Mouse (Mus musculus) embryonic facial prominence, embryonic 12.5 days (tissue): Measurements from ENCODE around the gene Gpr89. TPM values are rescaled to one million over a fixed set of nuclear protein-coding genes. Genes with fewer than 3 reads are reported as not detected.

Experiments
- ATAC-seq: fragments of 200-750 bp; cut with Nextera tagmentation; 2 replicates; pipeline ENCODE4 v1.8.0; 2017; ENCODE audit not compliant: insufficient number of reproducible peaks, insufficient read depth, low FRiP score, low TSS enrichment
- H3K27ac ChIP-seq: fragments of 300-500 bp; sonication (generic); 2 replicates; pipeline ENCODE4 v1.5.1; 2016; ENCODE audit warnings: mild to moderate bottlenecking
- H3K27me3 ChIP-seq: fragments of 300-500 bp; sonication (generic); 2 replicates; pipeline ENCODE4 v1.6.1; 2016; ENCODE audit warnings: mild to moderate bottlenecking, moderate library complexity
- H3K36me3 ChIP-seq: fragments of 300-500 bp; sonication (generic); 2 replicates; pipeline ENCODE4 v1.6.1; 2016; ENCODE audit warnings: mild to moderate bottlenecking
- H3K4me1 ChIP-seq: fragments of 300-500 bp; sonication (generic); 2 replicates; pipeline ENCODE4 v1.6.1; 2016
- H3K4me2 ChIP-seq: fragments of 300-500 bp; sonication (generic); replicated peaks from 2 replicates; pipeline ENCODE4 v1.6.1; 2016; ENCODE audit warnings: mild to moderate bottlenecking, moderate library complexity
- H3K4me3 ChIP-seq: fragments of 300-500 bp; sonication (generic); 2 replicates; pipeline ENCODE4 v1.5.1; 2016; ENCODE audit warnings: mild to moderate bottlenecking
- H3K9ac ChIP-seq: fragments of 300-500 bp; sonication (generic); 2 replicates; pipeline ENCODE4 v1.6.1; 2016; ENCODE audit warnings: mild to moderate bottlenecking, moderate library complexity
- H3K9me3 ChIP-seq: fragments of 300-500 bp; sonication (generic); 2 replicates; pipeline ENCODE4 v1.6.1; 2016; ENCODE audit warnings: mild to moderate bottlenecking, moderate library complexity
- WGBS: fragments of 180-500 bp; shearing (Covaris S2); methylation state at CpG from one replicate; pipeline ENCODE4 v1.1.7; 2016; 5-methylcytosine and 5-hydroxymethylcytosine counted together
- polyA plus RNA-seq: library from polyadenylated mRNA; unstranded; fragments of >200 nt; fragmentation: Nextera tagmentation; extraction: Ambion mirVana; gene quantifications from 2 replicates; pipeline ENCODE4 v1.2.1, GENCODE M21; 2016

The Gpr89 gene
- polyA plus RNA-seq, 1 experiment from 2014 or later = 43.1 TPM

DNA sequence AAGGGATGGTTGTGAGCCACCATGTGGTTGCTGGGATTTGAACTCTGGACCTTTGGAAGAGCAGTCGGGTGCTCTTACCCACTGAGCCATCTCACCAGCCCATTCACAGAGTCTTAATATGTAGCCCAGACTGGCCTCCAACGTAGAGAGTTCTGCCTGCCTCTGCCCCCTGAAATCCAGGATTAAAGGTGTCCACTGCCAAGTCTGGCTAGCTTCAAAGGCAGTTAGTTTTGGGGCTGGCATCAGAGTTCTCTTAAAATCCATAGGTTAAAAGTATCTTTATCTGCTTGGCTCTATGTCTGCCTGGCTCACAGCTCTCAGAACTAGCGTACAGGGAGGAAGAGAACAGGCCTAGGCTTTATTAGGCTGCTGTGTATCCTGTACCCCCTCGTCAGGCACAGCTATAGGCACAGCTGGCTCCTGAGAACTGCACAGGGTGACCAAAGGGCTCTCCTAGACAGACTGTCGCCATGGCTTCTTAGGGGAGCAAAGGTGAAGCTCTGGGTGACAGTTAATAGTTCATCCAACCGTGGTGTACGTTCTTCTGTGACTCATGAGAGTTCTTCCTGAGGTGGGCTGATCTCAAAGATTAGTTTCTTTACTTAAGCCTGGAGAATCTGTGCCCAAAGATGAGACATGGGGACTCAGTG, 66.0 kb downstream of the Gpr89 start:
- WGBS = 78% methylated on average over 7 of the region's 7 CpGs
- no peak for ATAC-seq
- no peak overlapping the region for H3K4me2 ChIP-seq
- H3K36me3 ChIP-seq = no peaks in the 10 kb centered on the region
- H3K4me3 ChIP-seq = no peak overlapping the region
- H3K27ac ChIP-seq = no peak overlapping the region
- H3K9me3 ChIP-seq = no peaks in the 10 kb centered on the region
- H3K4me1 ChIP-seq = no peaks in the 10 kb centered on the region
- H3K27me3 ChIP-seq = no peaks in the 10 kb centered on the region
- H3K9ac ChIP-seq = no peak overlapping the region

DNA sequence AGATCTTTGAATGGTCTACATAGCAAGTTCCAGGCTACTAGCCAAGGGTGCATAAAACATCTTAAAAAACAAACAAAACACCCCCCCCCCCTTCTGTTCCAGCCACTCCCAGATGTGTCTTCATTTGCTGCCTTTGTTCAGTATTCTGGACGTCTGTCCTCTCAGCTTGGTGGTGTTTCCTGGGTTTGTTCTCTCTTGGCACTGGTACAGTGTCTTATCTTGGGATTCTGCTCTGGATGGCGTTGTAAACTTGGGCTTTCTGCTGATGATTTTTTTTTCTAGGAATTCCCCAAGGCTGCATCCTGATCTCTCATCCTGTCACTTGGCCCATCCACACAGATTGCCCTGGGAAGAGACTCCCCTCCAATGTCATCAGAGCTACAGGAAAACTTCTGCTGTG, 68.7 kb downstream of the Gpr89 start:
- Histone ChIP-seq H3K27ac (no peak overlapping the region), H3K9ac (no peak overlapping the region), H3K9me3 (no peaks in the 10 kb centered on the region), H3K27me3 (no peaks in the 10 kb centered on the region), H3K36me3 (no peaks in the 10 kb centered on the region), H3K4me1 (no peaks in the 10 kb centered on the region), H3K4me2 (no peak overlapping the region), H3K4me3 (no peak overlapping the region)
- WGBS = 74% methylated on average over 2 of the region's 2 CpGs
- no peak for ATAC-seq

DNA sequence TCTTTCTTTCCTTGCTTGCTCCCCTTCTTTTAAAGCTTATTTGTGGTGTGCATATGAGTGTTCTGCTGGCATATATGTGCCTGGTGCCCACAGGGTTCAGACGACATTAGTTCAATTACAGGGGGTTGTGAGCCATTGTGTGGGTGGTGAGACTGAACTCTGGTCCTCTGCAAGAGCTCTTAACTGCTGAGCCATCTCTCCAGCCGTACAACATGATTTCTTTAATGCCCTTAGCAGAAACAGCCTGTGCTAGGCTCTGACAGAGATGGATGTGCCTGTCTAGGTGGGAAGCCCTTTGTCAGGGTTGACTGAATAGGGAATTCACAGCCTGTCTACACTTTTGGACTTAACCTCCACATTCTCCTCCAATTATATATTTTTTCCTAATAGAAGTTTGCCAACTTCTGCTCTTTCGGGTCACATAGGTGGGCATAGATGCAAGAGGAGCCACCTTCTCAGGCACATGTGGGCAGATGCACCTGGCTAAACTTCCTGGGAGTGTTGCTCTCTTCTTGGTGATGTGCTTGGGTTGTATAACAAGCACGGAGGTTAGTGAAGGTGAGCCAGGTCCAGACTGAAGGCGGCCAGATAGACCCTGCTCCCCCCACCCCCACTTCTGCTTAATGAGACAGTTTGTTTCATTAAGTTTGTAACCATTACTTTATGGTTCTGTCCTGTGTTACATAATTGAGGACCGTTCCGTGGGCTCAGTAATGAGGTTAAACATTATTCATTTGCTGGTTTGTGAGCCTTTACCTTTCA, 70.4 kb downstream of the Gpr89 start:
- Histone ChIP-seq H3K27ac (no peak overlapping the region), H3K4me1 (no peaks in the 10 kb centered on the region), H3K27me3 (no peaks in the 10 kb centered on the region), H3K4me3 (no peak overlapping the region), H3K9me3 (no peaks in the 10 kb centered on the region), H3K9ac (no peak overlapping the region), H3K4me2 (no peak overlapping the region), H3K36me3 (no peaks in the 10 kb centered on the region)
- 85% methylated on average over 7 of the region's 7 CpGs for WGBS
- ATAC-seq = no peak

DNA sequence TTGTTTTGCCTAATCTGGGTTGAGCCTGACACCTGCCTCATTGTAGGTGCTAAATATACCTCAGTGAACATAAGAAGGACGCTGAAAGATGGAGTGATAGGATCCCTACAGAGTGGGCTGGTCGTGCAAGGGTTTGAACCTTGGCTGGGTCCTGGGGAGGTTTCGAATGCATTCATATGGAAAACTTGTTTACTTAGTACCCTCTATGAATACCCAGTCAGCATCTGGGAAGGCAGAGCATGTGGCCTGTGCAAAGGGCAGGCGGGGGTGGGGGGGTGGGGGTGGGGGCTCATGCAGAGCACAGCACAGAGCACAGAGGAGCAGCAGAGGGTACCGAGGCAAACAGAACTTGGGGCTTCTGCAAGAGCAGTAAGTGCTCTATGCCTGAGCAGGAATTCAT, 72.2 kb downstream of the Gpr89 start:
- Histone ChIP-seq H3K9me3 (no peaks in the 10 kb centered on the region), H3K36me3 (no peaks in the 10 kb centered on the region), H3K4me1 (no peaks in the 10 kb centered on the region), H3K9ac (no peak overlapping the region), H3K4me3 (no peak overlapping the region), H3K27me3 (no peaks in the 10 kb centered on the region), H3K4me2 (no peak overlapping the region), H3K27ac (no peak overlapping the region)
- ATAC-seq = no peak
- WGBS = 36% methylated on average over 5 of the region's 5 CpGs

DNA sequence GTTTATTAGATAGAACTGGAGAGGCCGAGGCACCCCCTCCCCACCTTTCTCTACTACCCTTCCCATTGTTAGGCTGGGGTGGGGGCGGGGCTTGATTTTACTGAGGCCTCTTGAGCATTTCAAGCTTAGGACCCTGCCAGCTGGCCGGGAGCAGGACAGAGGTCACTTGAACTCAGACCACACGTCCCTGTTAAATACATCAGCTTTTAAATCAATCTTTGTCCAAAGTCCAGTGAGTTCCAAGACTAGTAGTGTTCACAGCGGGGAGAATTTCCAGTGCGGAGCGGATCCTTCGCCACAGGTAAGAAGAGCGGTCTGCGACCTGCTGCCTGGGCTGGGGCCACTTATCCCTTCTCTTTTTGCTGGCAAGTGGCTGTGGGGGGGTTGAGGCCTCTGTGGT, 75.3 kb downstream of the Gpr89 start:
- Histone ChIP-seq H3K9ac (no peak overlapping the region), H3K27ac (no peak overlapping the region), H3K4me1 (no peaks in the 10 kb centered on the region), H3K27me3 (no peaks in the 10 kb centered on the region), H3K9me3 (no peaks in the 10 kb centered on the region), H3K36me3 (no peaks in the 10 kb centered on the region), H3K4me3 (no peak overlapping the region), H3K4me2 (no peak overlapping the region)
- ATAC-seq = no peak
- 81% methylated on average over 10 of the region's 10 CpGs for WGBS

DNA sequence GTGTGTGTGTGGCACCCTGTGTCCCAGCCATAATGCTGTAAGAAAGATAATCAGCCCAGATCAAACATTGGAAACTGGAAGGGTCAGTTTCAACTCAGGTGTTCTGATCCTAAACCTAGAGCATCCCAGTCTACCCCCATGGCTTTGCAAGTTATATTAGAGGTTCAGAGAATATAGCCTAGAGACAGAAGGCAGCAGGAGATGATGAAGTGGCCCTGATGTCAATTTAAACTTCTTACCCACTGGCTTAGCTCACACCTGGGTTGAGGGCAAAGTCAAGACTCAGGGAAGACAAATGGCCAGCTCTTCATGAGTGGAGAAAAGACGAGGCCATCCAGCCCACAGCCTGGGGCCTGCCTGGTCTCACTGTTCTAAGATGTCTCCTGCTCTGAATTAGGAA, 76.2 kb downstream of the Gpr89 start, which contains the start of the genes Pdzk1 and Cd160:
Pdzk1 (plus strand) TSS at position 301 of the 400 bp plus-strand sequence.
Cd160 (minus strand) TSS at position 368 of the 400 bp plus-strand sequence.
- 86% methylated on average over 1 of the region's 1 CpGs for WGBS
- Histone ChIP-seq H3K4me2 (no peak within 1 kb of the TSS), H3K9me3 (no peaks in the 10 kb centered on the region), H3K36me3 (no peaks in the 10 kb centered on the region), H3K4me1 (no peaks in the 10 kb centered on the region), H3K27me3 (no peaks in the 10 kb centered on the region), H3K9ac (no peak within 1 kb of the TSS), H3K4me3 (no peak within 1 kb of the TSS), H3K27ac (no peak within 1 kb of the TSS)
- ATAC-seq = no peak

DNA sequence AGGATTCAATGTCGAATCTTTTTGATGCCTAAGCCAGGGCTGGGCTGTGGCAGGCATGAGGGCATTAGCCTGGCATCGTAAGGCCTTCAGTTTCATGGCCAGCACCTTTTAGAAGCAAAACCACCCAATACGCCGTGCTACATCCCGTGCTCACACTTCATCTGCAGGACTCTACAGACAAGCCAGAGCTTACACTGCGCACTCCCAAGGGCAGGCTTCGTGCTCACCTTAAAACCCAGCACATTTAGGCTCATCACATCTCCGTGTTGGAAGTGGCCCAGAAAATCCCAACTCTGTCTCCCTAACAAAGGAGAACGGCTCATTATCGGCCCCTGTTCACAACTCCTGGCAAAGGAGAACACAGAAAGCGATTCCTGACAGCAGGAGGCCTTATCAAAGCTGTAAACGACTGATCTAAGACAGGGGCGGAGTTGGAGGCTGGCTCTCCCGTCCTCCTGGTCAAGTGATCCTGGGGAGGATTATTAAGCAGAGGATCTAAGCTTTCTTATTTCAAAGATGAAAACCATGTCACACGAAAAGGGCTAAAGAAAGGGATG, 76.8 kb downstream of the Gpr89 start:
- Histone ChIP-seq H3K27ac (no peak overlapping the region), H3K4me1 (no peaks in the 10 kb centered on the region), H3K9me3 (no peaks in the 10 kb centered on the region), H3K4me3 (no peak overlapping the region), H3K36me3 (no peaks in the 10 kb centered on the region), H3K4me2 (no peak overlapping the region), H3K9ac (no peak overlapping the region), H3K27me3 (no peaks in the 10 kb centered on the region)
- WGBS = 51% methylated on average over 15 of the region's 15 CpGs
- ATAC-seq = no peak

DNA sequence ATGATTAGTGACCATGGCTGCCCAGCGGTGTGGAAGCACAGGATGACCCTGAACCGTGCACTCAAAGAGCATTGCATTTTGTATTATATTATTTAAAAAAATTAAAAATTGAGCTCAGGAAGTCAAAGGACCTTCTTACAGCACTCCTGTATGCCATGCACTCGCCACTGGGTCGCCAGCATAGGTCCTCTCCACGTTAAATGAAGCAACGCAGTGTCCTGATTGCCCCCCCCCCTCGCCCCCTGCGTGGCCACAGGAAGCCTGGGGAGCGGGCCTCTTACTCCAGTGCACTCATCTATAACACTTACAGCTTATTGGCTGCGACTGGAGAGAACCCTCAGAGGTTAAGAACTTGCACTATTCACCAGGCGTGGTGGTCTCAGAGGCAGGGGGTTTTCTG, 79.9 kb downstream of the Gpr89 start:
- no peak overlapping the region for H3K4me2 ChIP-seq

DNA sequence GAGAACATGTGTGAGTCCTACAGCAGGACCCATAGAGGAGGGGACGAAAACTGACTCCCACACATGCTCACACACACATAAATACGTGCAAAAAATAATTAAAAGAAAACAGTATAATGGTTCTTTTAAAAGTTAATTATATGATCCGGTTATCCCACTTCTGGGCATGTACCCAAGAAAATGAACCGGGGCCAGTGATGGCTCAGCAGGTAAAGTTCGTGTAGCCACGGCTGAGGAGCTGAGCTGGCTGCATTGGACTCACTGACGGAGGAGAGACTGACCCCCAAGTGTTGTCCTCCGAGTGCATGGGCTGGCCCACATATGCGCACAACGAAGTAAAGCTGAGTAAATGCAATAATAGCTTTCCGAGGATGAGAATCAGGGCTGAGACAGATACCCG, 80.5 kb downstream of the Gpr89 start:
- 82% methylated on average over 12 of the region's 12 CpGs for WGBS
- no peak for ATAC-seq
- H3K27me3 ChIP-seq = no peaks in the 10 kb centered on the region

More for the DNA sequence above, 79.9 kb downstream of the Gpr89 start:
- no peak for ATAC-seq
- Histone ChIP-seq H3K27ac (no peak overlapping the region), H3K9ac (no peak overlapping the region), H3K36me3 (no peaks in the 10 kb centered on the region), H3K4me1 (no peaks in the 10 kb centered on the region), H3K4me3 (no peak overlapping the region), H3K27me3 (no peaks in the 10 kb centered on the region), H3K9me3 (no peaks in the 10 kb centered on the region)
- 46% methylated on average over 11 of the region's 11 CpGs for WGBS

DNA sequence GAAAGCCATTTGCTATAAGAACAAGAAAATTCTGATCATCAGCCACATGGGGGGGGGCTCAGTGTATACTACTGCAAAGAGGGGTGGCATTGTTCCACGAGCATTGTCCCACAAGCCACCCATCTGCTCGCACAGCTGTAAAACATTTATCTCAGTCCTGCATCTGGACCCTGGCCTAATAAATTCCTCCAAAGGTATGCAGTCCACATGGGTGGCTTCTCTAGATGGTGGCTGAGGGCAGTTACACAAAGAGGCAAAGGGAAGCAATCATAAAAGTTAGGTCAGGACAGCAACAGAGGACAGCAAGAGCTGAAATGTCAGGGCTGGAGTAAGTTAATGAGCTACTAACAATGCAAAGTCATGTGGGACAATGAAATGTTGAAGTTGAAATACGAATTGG, 81.4 kb downstream of the Gpr89 start:
- H3K4me3 ChIP-seq = no peak overlapping the region
- WGBS = 66% methylated on average over 3 of the region's 3 CpGs
- H3K27ac ChIP-seq = no peak overlapping the region
- no peaks in the 10 kb centered on the region for H3K9me3 ChIP-seq
- no peak overlapping the region for H3K4me2 ChIP-seq
- no peaks in the 10 kb centered on the region for H3K36me3 ChIP-seq
- no peak overlapping the region for H3K9ac ChIP-seq
- no peaks in the 10 kb centered on the region for H3K4me1 ChIP-seq
- ATAC-seq = no peak
- H3K27me3 ChIP-seq = no peaks in the 10 kb centered on the region

More for the DNA sequence above, 80.5 kb downstream of the Gpr89 start:
- Histone ChIP-seq H3K36me3 (no peaks in the 10 kb centered on the region), H3K4me1 (no peaks in the 10 kb centered on the region), H3K9ac (no peak overlapping the region), H3K9me3 (no peaks in the 10 kb centered on the region), H3K4me2 (no peak overlapping the region), H3K27ac (no peak overlapping the region), H3K4me3 (no peak overlapping the region)

DNA sequence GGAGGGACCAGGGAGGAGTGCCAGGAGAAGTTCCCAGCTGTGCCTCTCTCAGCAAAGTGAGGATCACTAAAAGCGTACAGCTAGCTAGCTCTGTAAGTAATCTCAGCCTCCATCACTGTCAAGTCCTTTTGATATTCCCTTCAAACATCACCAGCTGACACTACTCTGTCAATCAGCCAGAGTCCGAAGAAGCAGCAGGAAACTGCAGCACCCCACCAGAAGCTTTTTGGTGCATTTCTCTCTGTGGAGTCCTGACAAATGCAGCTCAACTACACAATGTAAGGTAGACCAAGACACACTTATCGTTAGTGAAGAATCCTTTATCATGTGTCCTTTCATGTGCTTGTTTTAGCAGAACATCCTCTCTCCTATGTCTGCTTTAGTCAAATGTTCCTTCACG, 83.6 kb downstream of the Gpr89 start:
- H3K4me3 ChIP-seq = no peak overlapping the region
- H3K4me1 ChIP-seq = no peaks in the 10 kb centered on the region
- ATAC-seq = no peak
- H3K36me3 ChIP-seq = no peaks in the 10 kb centered on the region
- H3K27me3 ChIP-seq = no peaks in the 10 kb centered on the region
- 83% methylated on average over 4 of the region's 4 CpGs for WGBS
- H3K27ac ChIP-seq = no peak overlapping the region
- no peak overlapping the region for H3K4me2 ChIP-seq
- H3K9me3 ChIP-seq = no peaks in the 10 kb centered on the region
- no peak overlapping the region for H3K9ac ChIP-seq
